Mouse (Mus musculus): ENCODE measurements around the gene Chst2.

DNA sequence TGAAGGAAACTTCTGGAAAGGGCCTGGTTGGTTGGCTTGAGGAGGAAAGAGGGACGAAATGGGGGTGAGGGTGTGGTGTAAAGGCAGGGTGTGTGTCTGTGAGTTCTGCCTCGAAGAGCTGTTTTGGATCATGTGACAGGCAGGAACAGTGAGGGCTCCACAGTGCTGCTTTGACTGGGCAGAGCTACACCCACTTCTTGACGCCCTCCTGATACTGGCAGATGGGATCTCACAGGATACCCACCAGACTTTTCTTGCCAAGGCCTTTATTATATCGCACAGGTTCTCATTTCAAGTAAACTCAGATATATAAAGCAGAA lies 29.7 kb upstream of the Chst2 start:
- no peak for TF ChIP-seq POLR2A (IDR thresholded peaks at IDR 0.05; ENCODE audit: insufficient read length, low read depth)
- TF ChIP-seq E2F4 (IDR thresholded peaks at IDR 0.05; ENCODE audit: insufficient read depth): no peak
- no peak for TF ChIP-seq POLR2AphosphoS2 (IDR thresholded peaks at IDR 0.05; ENCODE audit: insufficient read length, low read depth)
- TF ChIP-seq MAX (IDR thresholded peaks at IDR 0.05; ENCODE audit: low read depth): no peak
- TF ChIP-seq MYOD1 (IDR thresholded peaks at IDR 0.05; ENCODE audit: control insufficient read depth in 1 of 3, insufficient read length in 2 of 3, low read depth in 2 of 3): no peak
- TF ChIP-seq CEBPB (IDR thresholded peaks at IDR 0.05; ENCODE audit: insufficient read depth, poor library complexity, severe bottlenecking): no peak
- no peak for TF ChIP-seq SRF (IDR thresholded peaks at IDR 0.05; ENCODE audit: control insufficient read depth, insufficient read length, low read depth)
- TF ChIP-seq REST (IDR thresholded peaks at IDR 0.05; ENCODE audit: insufficient read depth, insufficient read length): no peak
- no peak for TF ChIP-seq TCF3 (IDR thresholded peaks at IDR 0.05; ENCODE audit: insufficient read length, low read depth)
- no peak for TF ChIP-seq USF1 (IDR thresholded peaks at IDR 0.05; ENCODE audit: low read depth)
